ENCODE assay signal across 24 mouse cellular contexts in genomic region chr4:52060031-52060430, GRCm38 (mm10).
"Had no signal": no experiment of that assay in that cellular context is flagged by ENCODE, and none has a peak within 500 bp of the region (broad histone marks: within the 10 kb centered on the region; RNA-seq: fewer than 3 reads in every experiment).

No protein-coding gene starts in this region.

- H3K4me3 ChIP-seq: embryonic facial prominence, embryonic 10.5 days; embryonic facial prominence, embryonic 12.5 days; embryonic facial prominence, embryonic 13.5 days; embryonic facial prominence, embryonic 15.5 days; erythroblast, embryonic 14.5 days; forebrain, embryonic 10.5 days; forebrain, embryonic 12.5 days; forebrain, embryonic 13.5 days; forebrain, embryonic 15.5 days; gastrocnemius, adult 2 months; heart, adult 2 months had no signal

- DNase-seq: cerebellum, adult 9-11 months; cerebellum, postnatal 10 days; cerebellum, postnatal 14 days; cerebellum, postnatal 25 days; cerebellum, postnatal 36 days; embryo, embryonic 11 days; forebrain, postnatal 0 days; gastrocnemius, adult 2 months; gastrocnemius, postnatal 10 days; gastrocnemius, postnatal 14 days; gastrocnemius, postnatal 25 days; gastrocnemius, postnatal 36 days; heart, adult 11 months; heart, adult 18-20 months; heart, adult 2 months had no signal

- H3K27ac ChIP-seq: embryonic facial prominence, embryonic 10.5 days; embryonic facial prominence, embryonic 12.5 days; embryonic facial prominence, embryonic 15.5 days; forebrain, embryonic 10.5 days; forebrain, embryonic 12.5 days; forebrain, embryonic 13.5 days; forebrain, embryonic 15.5 days; gastrocnemius, adult 2 months; heart, adult 2 months had no signal
